Mouse (Mus musculus) spleen, embryonic (tissue): ENCODE measurements around the gene Eif4e3.

ENCODE experiments used
- CTCF ChIA-PET: fragments of 350-600 bp; sonication (Branson Sonifier 250); formaldehyde crosslinking; loops from one replicate; lab custom pipeline; 2022; lab: Charles Lee

The Eif4e3 gene

DNA sequence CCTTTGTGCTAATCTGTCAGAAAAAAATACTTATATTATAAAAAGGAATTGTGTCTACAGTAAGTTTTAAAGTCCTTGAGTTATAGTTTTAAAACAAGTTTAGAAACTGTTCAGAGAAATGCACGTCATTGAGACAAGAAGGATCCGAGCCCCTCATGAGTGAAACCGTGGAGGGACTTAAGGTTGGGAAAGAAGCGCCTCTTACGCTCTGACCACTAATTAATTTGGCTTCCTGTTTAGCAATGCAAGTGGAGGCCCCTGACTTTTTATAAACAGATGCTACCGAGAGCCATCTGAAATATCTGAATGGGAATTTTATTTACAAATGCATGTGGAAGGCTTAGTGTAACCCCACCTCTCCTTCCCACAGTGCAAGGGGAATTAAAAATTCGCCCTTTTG is 41.3 kb downstream of the Eif4e3 start:
- CTCF ChIA-PET: no interaction called here

DNA sequence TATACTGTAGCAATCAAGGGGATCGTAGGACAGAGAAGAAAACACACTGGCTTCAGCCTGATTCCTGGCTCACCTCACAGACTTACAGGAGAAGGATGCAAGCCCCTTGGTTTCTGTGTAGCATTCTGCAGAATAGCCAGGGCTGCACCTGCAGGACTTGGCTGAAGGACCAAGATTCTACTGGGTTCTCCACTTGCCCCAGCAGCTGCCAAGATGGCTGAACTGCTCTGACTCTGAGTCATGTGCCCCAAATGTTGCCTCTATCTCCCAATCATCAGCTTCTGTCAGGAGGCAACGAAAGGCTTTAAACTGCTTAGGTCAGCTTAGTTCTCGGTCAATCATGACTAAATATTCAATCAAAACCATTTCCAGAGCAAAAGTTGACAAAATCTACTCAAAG is 42.0 kb downstream of the Eif4e3 start:
- CTCF ChIA-PET: no interaction called here

DNA sequence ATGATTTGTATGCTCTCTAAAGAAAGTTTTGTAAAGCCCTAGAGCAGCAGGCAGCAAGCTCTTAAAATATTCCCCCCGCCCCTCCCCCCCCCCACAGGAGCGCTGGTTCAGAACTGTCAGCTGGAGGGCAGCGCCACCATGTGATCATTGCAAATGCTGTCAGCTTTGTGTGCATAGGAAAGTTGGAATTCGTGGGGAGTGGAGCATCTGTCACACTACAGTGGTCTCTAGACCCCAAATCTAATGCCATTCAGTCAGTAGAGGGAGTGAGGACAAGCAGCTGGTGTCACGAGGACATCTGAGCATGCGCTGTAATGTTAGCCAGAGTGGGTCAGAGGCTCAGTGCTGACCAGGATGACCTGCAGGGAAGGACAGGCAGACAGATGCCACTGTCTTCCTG is 42.9 kb downstream of the Eif4e3 start:
- CTCF ChIA-PET: no interaction called here

DNA sequence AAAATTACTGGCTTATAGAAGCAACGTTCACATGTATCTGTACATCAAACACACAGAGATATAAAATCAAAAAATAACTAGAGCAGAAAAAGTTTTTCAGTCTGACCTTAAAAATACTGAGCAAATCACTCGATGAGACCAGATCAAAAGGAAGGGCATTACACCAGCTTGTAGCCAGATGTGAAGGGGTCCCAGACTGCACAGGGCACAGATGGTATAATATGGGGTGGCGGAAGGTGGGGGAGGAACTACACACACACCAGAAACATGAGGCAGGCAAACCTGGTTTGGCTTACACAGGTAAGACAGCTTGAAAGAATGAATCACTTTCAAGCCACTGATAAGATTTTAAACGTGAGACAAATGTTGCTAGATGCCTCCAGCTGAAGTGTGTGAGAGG is 45.4 kb downstream of the Eif4e3 start:
- CTCF ChIA-PET: no interaction called here

DNA sequence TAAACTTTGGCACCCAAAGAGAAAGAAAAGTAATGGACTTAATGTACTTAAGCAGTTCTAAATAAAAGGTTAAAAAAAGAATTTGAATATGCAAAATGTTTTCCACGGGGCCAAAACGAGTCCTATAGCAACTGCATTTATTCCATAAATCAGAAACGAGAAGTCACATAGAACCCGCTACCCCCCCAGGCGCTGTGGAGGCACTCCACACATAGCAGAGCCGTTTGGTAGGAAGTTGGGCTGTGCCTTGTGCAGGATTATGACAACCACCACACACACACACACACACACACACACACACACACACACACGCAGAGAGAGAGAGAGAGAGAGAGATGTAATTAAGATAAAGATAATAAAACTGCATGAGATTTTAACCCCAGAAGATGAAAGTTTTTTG is 46.1 kb downstream of the Eif4e3 start:
- CTCF ChIA-PET: no interaction called here

DNA sequence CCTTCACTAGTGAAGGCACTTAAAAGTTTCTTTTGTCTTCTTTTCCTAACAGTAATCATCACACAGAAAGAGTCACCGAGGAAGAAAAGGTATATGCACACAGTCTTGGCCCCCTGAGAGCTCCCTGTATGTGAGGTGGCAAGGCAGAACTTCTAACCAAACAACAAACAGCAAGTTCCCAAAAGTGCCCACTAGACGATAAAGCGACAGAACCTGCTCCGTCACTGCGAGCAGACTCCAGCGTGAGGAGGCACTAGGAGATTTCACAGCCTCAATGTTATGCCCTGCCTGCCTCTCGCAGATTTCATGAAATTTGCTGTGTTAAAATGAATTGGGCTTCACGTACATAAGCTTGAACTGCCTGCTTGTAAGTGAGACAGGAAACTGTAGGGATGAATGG is 46.6 kb downstream of the Eif4e3 start:
- CTCF ChIA-PET: interaction anchor here (0.7 kb wide), 1 partner anchor 816 kb away, joined by 3 read pairs; no protein-coding TSS in a partner anchor

DNA sequence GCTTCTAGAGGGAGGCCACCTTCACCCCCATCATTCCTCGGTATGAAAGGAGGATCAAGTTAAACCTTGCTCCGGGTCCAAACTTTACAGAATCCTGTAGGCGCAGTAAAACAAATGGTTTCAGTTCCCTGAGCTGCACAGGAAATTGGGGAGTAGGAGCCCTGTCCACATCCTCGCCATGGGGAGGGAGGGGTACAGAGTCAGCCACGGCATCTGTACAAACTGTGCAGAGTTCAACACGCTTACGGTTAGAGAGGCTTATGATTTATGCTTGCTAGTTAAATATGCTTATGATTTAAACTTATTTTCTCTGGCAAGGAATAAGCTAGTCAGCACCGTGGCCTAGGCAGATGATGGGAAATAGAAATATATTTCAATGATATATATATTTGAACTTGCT is 47.1 kb downstream of the Eif4e3 start:
- CTCF ChIA-PET: interaction anchor here (0.7 kb wide), 1 partner anchor 816 kb away, joined by 3 read pairs; no protein-coding TSS in a partner anchor

DNA sequence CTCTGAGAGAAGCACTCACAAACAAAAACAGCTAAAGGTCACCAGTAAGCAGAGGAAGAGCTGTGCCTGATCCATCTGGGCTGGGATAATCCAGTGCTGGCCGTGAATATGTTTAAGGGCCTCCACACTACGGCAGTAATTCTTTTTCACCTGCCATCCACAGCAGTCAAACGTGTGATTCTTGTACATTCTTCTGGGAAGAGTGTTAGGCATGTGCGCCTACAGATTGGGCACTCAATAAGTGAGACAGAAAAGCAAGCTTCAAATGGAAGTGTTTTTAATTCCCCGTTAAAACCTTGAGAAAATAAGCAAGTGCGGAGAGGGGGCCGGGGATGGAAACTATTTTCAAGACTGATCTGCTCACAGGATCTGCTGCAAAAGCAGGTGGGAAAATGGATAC is 48.7 kb downstream of the Eif4e3 start:
- CTCF ChIA-PET: interaction anchor here (0.6 kb wide), 1 partner anchor 35 kb away, joined by 11 read pairs; no protein-coding TSS in a partner anchor

DNA sequence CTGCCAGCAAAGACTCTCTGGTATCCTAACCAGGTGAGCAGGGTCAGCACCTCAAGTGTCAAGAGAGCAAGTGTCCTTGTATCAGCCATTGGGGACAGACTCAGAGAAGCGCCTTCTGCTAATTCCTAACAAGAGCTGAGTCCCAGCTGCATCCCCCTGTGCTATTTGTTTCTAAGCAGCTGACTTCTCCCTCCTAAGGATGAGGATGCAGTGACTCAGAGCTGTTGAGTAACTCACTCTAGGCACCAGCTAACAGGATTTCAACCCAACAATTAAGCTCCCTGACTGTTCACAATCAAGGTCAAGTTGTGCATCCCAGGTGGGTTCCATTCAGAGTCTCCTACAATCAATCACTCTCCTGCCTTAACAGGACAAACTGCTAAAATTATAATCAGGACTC is 49.2 kb downstream of the Eif4e3 start:
- CTCF ChIA-PET: no interaction called here

DNA sequence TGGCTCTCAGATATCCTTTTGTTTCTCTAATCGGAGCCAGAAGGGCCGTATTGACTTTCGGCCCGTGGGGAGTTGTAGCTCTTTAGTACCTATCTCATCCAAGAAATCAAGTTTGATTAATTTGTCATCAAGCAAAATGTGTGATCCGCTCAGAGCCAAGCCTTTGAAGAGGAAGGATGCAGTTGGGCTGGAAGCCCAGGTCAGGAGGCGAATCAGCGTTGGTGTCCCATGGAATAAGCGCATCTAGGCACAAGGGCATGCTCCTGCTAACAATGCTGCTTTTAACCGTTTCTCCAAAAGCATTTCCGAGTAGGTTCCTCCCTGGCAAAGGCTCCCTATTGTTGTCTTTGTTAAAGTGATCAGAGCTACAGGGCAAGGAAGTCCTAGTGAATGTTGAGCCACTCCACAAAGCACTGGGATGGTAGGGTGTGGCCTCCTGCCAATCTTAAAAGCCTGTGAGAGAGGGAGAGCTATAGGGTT is 51.3 kb downstream of the Eif4e3 start:
- CTCF ChIA-PET: no interaction called here

DNA sequence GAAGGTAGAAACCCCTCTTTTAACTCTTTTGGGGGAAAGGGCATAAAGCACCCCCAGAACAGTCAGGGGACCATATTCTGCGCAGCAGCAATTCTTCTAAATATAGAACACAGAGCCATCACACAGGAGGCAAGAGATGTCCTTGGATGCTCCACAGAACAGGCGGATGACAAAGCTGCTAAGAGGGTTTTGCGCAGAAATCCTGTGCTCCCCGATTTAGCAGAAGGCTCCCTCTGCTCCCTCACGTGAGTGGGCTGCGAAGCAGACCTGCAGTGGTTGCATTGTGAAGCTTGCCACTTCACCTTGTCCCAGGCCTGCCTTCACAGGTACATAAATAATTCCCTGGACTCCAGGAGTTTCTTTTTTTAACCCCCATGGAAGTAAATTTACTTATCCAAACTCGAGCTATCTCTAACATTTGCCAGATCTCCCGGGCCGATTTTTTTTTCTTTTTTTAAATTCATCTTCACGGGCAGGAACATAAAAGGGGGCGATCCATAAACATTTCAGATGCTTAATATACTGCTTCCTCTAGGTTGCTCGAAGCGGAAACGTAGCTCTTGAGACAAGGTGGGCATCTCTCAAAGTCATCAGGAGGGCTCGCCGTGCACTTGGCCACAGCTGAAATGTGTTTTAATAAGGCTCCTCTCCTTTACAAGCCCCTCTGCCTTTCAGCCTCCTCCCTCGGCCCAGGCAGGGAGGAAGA is 51.9 kb downstream of the Eif4e3 start:
- CTCF ChIA-PET: no interaction called here

DNA sequence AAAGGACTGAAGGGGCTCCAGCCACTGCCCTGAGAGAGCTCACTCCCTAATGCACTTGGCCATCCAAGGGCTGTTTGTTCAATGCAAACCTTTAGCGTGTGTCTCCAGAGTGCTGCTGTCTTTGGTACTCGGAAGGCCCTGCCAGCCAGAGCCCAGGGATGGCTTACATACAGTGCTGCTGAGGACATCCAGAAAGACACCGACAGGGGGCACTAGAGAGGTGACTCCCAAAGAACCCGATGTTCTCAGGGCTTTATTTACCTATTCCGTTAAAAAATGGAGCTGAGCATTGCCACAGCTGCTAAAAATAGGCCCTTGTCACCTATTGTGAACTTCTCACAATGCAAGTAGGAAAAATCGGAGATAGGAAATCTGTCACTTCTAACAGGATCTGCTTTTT is 54.7 kb downstream of the Eif4e3 start:
- CTCF ChIA-PET: no interaction called here

DNA sequence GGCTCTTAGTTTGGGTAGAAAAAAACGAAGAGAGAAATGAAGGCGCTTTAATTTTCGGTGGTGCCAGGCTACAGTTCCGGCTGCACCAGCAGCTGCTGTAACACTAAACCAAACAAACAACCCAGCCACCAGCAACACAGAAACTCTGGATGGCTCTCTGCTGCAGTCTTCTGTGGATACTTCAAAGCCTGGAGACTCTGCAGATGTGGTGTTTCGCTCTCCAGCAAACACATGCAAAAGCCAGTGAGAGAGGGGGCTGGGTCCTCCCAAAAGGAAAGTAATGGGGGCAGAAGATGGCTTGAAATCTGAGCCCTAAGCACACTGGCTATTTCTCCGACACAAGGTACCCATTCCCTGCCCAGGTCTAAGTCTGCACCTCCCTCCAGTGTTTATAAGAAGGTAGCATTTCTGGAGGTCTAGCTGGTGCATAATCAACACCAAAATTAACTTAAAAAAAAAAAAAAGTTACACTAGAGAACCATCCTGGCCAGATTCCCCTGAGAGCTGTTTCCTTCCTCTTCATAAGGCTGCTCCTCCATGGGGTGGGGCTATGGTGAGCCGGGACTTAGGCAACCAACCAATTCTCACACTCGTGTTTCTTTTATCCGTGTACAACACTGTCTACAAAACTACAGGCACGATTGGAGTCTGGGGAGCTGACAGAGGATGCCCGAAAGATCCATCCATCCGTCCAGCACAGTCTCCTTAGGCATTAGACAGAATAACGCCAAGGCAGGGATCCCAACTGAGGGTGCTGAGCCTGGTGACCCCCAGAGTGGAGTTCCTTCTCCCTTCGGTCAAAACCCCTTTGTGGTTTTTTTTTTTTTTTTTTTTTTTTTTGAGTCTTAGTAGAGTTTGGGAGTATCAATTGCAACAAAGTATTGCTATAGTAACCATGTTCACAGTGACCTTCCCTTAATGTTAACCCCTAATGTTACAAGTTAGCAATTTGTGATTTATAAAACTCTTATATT is 55.8 kb downstream of the Eif4e3 start:
- CTCF ChIA-PET: interaction anchor here (0.7 kb wide), 1 partner anchor 1266 kb away, joined by 4 read pairs; no protein-coding TSS in a partner anchor

DNA sequence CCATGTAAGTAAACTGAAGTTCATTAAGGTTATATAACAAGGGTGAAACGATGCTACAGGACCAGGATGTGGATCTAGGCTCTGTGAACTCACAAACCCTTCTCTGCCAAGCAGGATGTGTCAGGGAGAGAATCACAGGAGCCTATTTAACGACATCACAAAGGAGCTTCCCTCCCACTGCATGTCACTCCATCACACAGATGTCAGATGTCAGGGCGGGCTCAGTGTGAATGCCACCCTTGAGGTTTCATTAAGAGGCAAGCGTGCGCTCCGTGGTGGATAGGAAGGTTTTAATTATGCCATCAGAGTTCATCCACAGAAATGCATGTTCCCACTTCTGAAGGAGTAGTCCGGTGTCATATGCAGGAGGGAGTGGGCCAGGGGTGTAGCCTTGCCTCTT is 60.5 kb downstream of the Eif4e3 start:
- CTCF ChIA-PET: no interaction called here

DNA sequence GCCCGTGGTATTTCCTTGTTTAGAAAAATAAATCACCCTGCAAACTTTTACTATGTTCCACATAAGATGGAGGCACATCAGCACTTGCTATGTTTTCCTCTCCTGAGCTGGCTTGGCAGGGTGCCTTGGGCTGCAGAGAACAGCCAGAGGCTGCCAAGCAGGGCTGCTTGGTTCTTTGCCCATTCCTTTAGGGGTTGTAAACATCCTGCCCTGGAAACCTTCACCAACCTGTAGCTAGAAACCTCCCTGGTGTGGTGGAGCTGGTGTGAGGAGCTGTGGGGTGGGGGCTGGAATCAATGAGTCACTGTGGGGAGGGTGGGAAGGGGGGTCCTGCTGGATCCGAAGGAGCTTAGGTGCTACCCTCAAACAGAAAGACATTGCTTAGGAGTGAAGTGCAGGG is 61.8 kb downstream of the Eif4e3 start:
- CTCF ChIA-PET: no interaction called here

DNA sequence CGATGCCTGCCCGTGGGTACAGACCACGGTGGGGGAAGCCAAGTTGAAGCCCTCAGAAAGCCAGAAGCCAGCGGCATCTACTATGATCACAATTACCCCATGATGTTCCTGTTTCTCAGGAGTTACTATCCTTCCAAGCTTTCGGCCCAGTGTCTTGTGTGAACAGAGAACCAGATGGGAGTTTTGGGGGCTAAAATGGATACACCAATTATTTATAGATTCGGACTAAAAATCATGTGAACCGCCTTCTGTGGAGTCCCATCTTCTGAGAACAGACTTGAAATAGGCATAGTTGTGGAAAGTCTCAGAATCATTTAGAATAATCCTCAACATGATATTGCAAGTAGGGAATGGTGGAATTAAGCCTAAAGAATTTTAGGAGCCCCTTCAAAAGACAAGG is 64.1 kb downstream of the Eif4e3 start:
- CTCF ChIA-PET: no interaction called here

DNA sequence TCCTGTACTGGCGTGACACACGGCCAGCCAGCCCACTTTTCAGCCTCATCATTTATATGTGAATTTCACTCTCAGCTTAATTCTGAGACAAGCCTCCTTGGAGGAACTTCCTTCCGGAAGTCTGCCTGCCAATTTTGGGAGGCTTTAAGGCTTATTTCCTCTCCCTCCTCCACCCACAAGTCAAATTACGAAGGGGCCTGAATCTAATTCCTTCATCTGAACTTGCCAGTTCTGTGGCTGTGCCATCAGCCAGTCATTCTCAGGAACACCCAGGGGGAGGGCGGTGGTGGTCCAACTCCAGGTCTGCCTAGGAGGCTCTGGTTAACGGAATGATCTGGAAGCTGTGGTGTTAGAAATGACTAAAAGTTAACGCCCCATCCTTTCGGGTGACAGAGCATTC is 65.7 kb downstream of the Eif4e3 start:
- CTCF ChIA-PET: no interaction called here

DNA sequence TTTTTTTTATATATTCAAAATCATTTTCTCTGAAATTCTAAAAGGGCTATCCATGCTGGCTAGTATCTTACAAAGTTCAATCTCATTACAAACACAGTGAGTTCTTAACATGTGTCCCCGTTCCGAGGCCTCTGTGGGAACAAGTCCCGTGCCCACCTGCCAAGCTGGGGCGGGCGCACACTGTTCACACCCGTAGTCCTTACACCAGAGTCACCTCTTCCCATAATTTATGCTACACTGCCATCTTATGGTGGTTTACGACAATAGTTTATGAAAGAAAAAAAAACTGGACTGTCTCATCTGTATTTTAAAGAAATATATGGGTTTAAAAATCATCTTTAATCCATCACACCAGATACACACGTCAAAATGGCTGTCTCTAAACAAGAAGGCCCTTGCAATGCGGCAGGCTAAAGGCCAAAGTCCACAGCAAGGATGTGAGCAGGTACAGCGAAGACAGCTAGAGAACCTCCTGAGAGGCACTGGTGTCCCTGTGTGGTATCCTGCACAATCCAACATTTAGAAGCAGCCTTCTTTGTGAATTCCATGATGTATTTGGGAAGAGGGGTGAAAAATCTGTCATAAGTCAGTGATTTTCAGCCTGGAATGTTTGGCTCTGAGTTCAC is 66.3 kb downstream of the Eif4e3 start:
- CTCF ChIA-PET: no interaction called here

DNA sequence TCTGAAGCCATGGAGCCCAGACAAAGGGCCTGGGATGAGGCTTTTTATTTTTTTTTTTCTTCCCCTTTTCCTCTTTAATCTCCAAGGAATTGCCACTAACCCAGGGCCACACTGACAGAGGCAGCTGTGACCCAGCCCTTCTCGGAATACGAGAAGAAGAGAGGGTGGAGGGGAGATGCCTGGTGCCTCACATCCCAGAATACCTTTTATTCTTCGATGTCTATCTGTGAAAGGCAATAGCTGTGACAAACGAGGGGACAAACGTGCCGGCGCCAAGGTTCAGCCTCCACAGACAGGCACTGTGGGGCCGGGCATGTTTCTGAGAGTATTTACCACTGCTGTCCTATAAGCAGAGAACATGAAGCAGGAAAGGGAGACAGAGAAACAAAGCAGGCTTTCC is 66.9 kb downstream of the Eif4e3 start:
- CTCF ChIA-PET: interaction anchor here (0.7 to 0.8 kb wide), 2 partner anchors 600 to 1829 kb away, joined by 3 to 13 read pairs; no protein-coding TSS in a partner anchor

DNA sequence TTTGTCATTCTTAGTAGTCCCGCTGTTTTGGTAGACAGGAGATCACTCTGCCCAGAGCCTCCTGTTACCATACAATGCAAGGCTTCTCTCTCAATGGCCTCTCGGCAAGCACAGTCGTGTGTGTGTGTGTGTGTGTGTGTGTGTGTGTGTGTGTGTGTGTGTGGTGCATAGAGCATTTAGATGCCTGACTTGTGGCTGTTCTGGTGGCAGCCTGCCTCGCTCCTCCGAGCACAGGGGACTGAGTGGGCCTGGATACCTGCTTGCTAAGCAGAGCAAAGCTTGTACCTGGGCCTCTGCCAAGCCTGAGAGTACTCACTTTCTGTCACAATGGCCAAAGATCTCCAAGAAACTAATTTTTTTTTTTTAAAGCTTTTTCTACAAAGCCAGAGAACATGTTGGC is 67.3 kb downstream of the Eif4e3 start:
- CTCF ChIA-PET: interaction anchor here (0.7 to 0.8 kb wide), 2 partner anchors 599 to 1828 kb away, joined by 3 to 13 read pairs; no protein-coding TSS in a partner anchor

DNA sequence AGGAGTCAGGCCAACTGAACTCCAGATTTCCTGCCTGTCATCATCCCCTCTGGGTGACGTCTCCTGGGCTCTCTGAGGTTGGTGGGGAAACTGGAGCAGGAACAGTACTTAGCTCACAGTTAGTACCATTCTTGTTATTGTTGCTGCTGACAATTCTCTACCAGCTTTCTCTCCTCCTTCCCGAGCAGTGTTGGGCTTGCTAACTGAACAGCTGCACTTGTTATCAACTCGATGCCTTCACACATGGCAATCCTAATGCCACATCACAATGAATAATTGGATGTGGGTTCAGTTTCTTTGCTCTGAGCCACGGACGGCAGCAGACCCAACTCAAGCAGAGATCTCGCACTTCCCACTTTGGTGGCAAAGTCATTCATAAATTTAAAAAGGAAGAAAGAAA is 89.5 kb downstream of the Eif4e3 start:
- CTCF ChIA-PET: no interaction called here

DNA sequence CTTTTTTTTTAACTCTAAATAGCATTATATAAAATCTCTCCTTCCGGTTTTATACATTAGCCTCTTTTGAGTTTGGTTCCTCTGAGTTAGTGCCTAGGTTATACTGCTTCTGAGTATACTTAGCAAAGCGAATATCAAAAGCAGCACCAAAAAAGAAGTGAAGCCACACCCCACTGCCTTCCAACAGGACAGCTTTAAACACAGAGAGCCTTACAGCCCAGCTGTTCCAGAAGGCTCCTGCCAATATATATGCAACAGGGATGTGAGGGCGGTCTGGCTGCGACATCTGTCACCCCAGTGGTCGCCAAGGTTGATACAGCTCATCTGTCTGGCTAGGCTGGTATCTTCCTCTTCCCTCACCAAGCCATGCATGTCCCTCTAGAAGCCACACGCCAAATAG is 90.9 kb downstream of the Eif4e3 start:
- CTCF ChIA-PET: no interaction called here
